Mouse (Mus musculus) heart, adult 2 months (tissue): ENCODE results near the gene Cnpy4.

ENCODE experiments used
- CTCF ChIP-seq: fragments of 200-600 bp; IDR thresholded peaks from 2 replicates; pipeline ENCODE4 v1.8.1; 2022; ENCODE audit warnings: antibody characterized with exemption, mild to moderate bottlenecking, moderate library complexity
- EP300 ChIP-seq: fragments of 200-500 bp; IDR thresholded peaks from 2 replicates; pipeline ENCODE4 v1.6.1; 2011; ENCODE audit warnings: low read depth, low read length, control low read depth; ENCODE audit not compliant: insufficient read depth
- POLR2A ChIP-seq: fragments of 200-500 bp; IDR thresholded peaks from 2 replicates; pipeline ENCODE4 v1.6.1; 2011; ENCODE audit warnings: mild to moderate bottlenecking, low read depth, low read length, control low read depth; ENCODE audit not compliant: insufficient read depth

DNA sequence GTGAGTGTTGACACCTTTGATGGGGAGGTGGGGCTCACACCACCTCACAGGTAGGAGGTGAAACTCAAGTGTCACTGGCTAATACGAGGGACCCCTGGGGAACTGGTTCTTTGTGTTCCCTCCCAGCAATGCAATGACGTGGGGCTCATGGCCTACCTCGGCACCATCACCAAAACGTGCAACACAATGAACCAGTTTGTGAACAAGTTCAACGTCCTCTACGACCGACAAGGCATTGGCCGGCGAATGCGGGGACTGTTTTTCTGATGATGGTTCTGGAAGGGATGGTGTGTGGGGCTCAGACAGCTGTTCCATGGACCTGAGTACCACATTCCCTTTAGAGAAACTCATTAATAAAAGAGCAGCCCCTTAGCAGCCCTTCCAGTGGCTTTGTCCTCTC, 23.7 kb upstream of the Cnpy4 start:
- TF ChIP-seq POLR2A (no peak), CTCF (no peak), EP300 (no peak)
